Mouse (Mus musculus): ENCODE data around the gene Picalm. TPM values are rescaled to one million over a fixed set of nuclear protein-coding genes. Genes with fewer than 3 reads are reported as not detected.

The Picalm gene
- polyA plus RNA-seq, 1 experiment from 2014 or later, result 30.6 TPM

- TF ChIP-seq EP300 (IDR thresholded peaks at IDR 0.05; ENCODE audit: low read depth) (no peak), CTCF (IDR thresholded peaks at IDR 0.05; ENCODE audit: low read depth) (no peak)
- DNase-seq (no peak), ATAC-seq (no peak)
- no peak overlapping the region for H3K4me3 ChIP-seq (ENCODE audit: low read depth, low read length)
- no peaks in the 10 kb centered on the region for H3K4me1 ChIP-seq (ENCODE audit: insufficient read depth)
- WGBS (ENCODE audit: insufficient replicate concordance), result 33% methylated on average over 2 of the region's 2 CpGs
- H3K4me2 ChIP-seq (ENCODE audit: low read depth, low read length), result no peak overlapping the region
- H3K27ac ChIP-seq (ENCODE audit: low read depth), result no peak overlapping the region
- no peak overlapping the region for H3K9ac ChIP-seq (replicated peaks)
- no peaks in the 10 kb centered on the region for H3K27me3 ChIP-seq (ENCODE audit: insufficient read depth, low read length)
- no peaks in the 10 kb centered on the region for H3K9me3 ChIP-seq (ENCODE audit: low read length)
- H3K36me3 ChIP-seq (replicated peaks; ENCODE audit: insufficient read depth, low read length), result no peaks in the 10 kb centered on the region
Measured at GRCm38 (mm10) chr7:90091756-90092155, 38.3 kb upstream of the Picalm start.

GRCm38 (mm10) chr7:90092452-90093450, 37.3 kb upstream of the Picalm start:
- DNase-seq (no peak), ATAC-seq (no peak)
- H3K36me3 ChIP-seq (replicated peaks; ENCODE audit: insufficient read depth, low read length), result no peaks in the 10 kb centered on the region
- no peaks in the 10 kb centered on the region for H3K9me3 ChIP-seq (ENCODE audit: low read length)
- 85% methylated on average over 8 of the region's 8 CpGs for WGBS (ENCODE audit: insufficient replicate concordance)
- H3K27ac ChIP-seq (ENCODE audit: low read depth), result no peak overlapping the region
- no peak overlapping the region for H3K4me2 ChIP-seq (ENCODE audit: low read depth, low read length)
- TF ChIP-seq EP300 (IDR thresholded peaks at IDR 0.05; ENCODE audit: low read depth) (no peak), CTCF (IDR thresholded peaks at IDR 0.05; ENCODE audit: low read depth) (no peak)
- no peak overlapping the region for H3K9ac ChIP-seq (replicated peaks)
- H3K27me3 ChIP-seq (ENCODE audit: insufficient read depth, low read length), result no peaks in the 10 kb centered on the region
- no peak overlapping the region for H3K4me3 ChIP-seq (ENCODE audit: low read depth, low read length)
- H3K4me1 ChIP-seq (ENCODE audit: insufficient read depth), result no peaks in the 10 kb centered on the region

GRCm38 (mm10) chr7:90095097-90095496, 34.9 kb upstream of the Picalm start:
- Histone ChIP-seq H3K9ac (replicated peaks) (no peak overlapping the region), H3K4me1 (ENCODE audit: insufficient read depth) (no peaks in the 10 kb centered on the region), H3K27ac (ENCODE audit: low read depth) (no peak overlapping the region), H3K36me3 (replicated peaks; ENCODE audit: insufficient read depth, low read length) (no peaks in the 10 kb centered on the region), H3K27me3 (ENCODE audit: insufficient read depth, low read length) (no peaks in the 10 kb centered on the region), H3K4me2 (ENCODE audit: low read depth, low read length) (no peak overlapping the region), H3K9me3 (ENCODE audit: low read length) (no peaks in the 10 kb centered on the region), H3K4me3 (ENCODE audit: low read depth, low read length) (no peak overlapping the region)
- 89% methylated on average over 5 of the region's 5 CpGs for WGBS (ENCODE audit: insufficient replicate concordance)
- TF ChIP-seq CTCF (IDR thresholded peaks at IDR 0.05; ENCODE audit: low read depth) (no peak), EP300 (IDR thresholded peaks at IDR 0.05; ENCODE audit: low read depth) (no peak)
- ATAC-seq, result no peak
- no peak for DNase-seq

GRCm38 (mm10) chr7:90095766-90096372, 34.1 kb upstream of the Picalm start:
- no peaks in the 10 kb centered on the region for H3K4me1 ChIP-seq (ENCODE audit: insufficient read depth)
- no peak overlapping the region for H3K4me2 ChIP-seq (ENCODE audit: low read depth, low read length)
- H3K9me3 ChIP-seq (ENCODE audit: low read length), result no peaks in the 10 kb centered on the region
- no peak overlapping the region for H3K4me3 ChIP-seq (ENCODE audit: low read depth, low read length)
- no peaks in the 10 kb centered on the region for H3K27me3 ChIP-seq (ENCODE audit: insufficient read depth, low read length)
- H3K36me3 ChIP-seq (replicated peaks; ENCODE audit: insufficient read depth, low read length), result no peaks in the 10 kb centered on the region
- H3K9ac ChIP-seq (replicated peaks), result no peak overlapping the region
- ATAC-seq, result no peak
- DNase-seq, result no peak
- WGBS (ENCODE audit: insufficient replicate concordance), result 82% methylated on average over 6 of the region's 6 CpGs
- H3K27ac ChIP-seq (ENCODE audit: low read depth), result no peak overlapping the region
- TF ChIP-seq EP300 (IDR thresholded peaks at IDR 0.05; ENCODE audit: low read depth) (no peak), CTCF (IDR thresholded peaks at IDR 0.05; ENCODE audit: low read depth) (no peak)

GRCm38 (mm10) chr7:90096609-90097008, 33.4 kb upstream of the Picalm start:
- Histone ChIP-seq H3K9me3 (ENCODE audit: low read length) (no peaks in the 10 kb centered on the region), H3K9ac (replicated peaks) (no peak overlapping the region), H3K4me2 (ENCODE audit: low read depth, low read length) (no peak overlapping the region), H3K4me1 (ENCODE audit: insufficient read depth) (no peaks in the 10 kb centered on the region), H3K36me3 (replicated peaks; ENCODE audit: insufficient read depth, low read length) (no peaks in the 10 kb centered on the region), H3K4me3 (ENCODE audit: low read depth, low read length) (no peak overlapping the region), H3K27ac (ENCODE audit: low read depth) (no peak overlapping the region), H3K27me3 (ENCODE audit: insufficient read depth, low read length) (no peaks in the 10 kb centered on the region)
- ATAC-seq (no peak), DNase-seq (no peak)
- 48% methylated on average over 2 of the region's 2 CpGs for WGBS (ENCODE audit: insufficient replicate concordance)
- no peak for TF ChIP-seq EP300 (IDR thresholded peaks at IDR 0.05; ENCODE audit: low read depth)
- no peak for TF ChIP-seq CTCF (IDR thresholded peaks at IDR 0.05; ENCODE audit: low read depth)

DNA sequence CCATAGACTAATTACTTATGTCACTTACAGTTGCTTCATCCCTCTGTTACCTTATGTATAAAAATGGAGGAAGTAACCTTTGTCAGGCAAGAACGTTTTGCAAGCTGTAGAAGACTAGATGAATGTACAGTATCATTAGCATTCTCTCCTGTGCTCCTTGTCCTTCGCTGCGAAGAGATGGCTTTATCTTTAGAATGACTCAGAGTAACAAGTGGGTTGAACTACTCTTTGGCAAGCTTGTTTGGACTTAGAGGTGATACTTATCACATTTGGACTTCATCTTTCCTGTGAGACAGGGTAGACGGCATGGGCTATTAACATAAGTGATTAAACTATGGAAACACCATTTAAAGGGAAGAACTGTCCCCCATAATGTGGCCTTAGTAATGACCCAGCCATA, 31.8 kb upstream of the Picalm start:
- Histone ChIP-seq H3K4me3 (ENCODE audit: low read depth, low read length) (no peak overlapping the region), H3K36me3 (replicated peaks; ENCODE audit: insufficient read depth, low read length) (no peaks in the 10 kb centered on the region), H3K9ac (replicated peaks) (no peak overlapping the region), H3K4me1 (ENCODE audit: insufficient read depth) (no peaks in the 10 kb centered on the region), H3K27ac (ENCODE audit: low read depth) (no peak overlapping the region), H3K27me3 (ENCODE audit: insufficient read depth, low read length) (no peaks in the 10 kb centered on the region), H3K9me3 (ENCODE audit: low read length) (no peaks in the 10 kb centered on the region), H3K4me2 (ENCODE audit: low read depth, low read length) (no peak overlapping the region)
- no peak for DNase-seq
- ATAC-seq, result no peak
- 60% methylated on average over 4 of the region's 4 CpGs for WGBS (ENCODE audit: insufficient replicate concordance)
- no peak for TF ChIP-seq EP300 (IDR thresholded peaks at IDR 0.05; ENCODE audit: low read depth)
- no peak for TF ChIP-seq CTCF (IDR thresholded peaks at IDR 0.05; ENCODE audit: low read depth)
